Mouse (Mus musculus) ES-E14 (cell line): ENCODE results near the gene Uts2. TPM values are rescaled to one million over a fixed set of nuclear protein-coding genes. Genes with fewer than 3 reads are reported as not detected.

Source experiments
- DNase-seq: peaks from one replicate; pipeline ENCODE4 v3.0.0-alpha.2; 2013; ENCODE audit warnings: low read depth, low spot score
- H3K27ac ChIP-seq: 2 replicates; pipeline ENCODE4 v1.5.1; 2012; ENCODE audit warnings: low read depth, mild to moderate bottlenecking, low read length, moderate library complexity, mixed read lengths; ENCODE audit not compliant: poor library complexity, insufficient read depth, severe bottlenecking
- H3K36me3 ChIP-seq: 2 replicates; pipeline ENCODE4 v1.6.1; 2012; ENCODE audit warnings: mild to moderate bottlenecking, low read length, moderate library complexity, mixed read lengths; ENCODE audit not compliant: control insufficient read depth, poor library complexity, insufficient read depth, severe bottlenecking
- H3K4me1 ChIP-seq, 2 experiments: fragments of 150-350 bp in 1 of 2; sonication (generic) in 1 of 2; 2 replicates each; pipeline ENCODE4 v1.6.1; 2012; ENCODE audit warnings: low read length in 2 of 2, mild to moderate bottlenecking in 1 of 2, mixed read lengths in 1 of 2; ENCODE audit not compliant: control insufficient read depth in 2 of 2, insufficient read depth in 2 of 2, poor library complexity in 1 of 2
- H3K4me3 ChIP-seq, 2 experiments: fragments of 150-350 bp in 1 of 2; sonication (generic) in 1 of 2; 2 replicates each; pipeline ENCODE4 v1.5.1; 2012; ENCODE audit warnings: low read length in 2 of 2, low read depth in 1 of 2, mild to moderate bottlenecking in 1 of 2, mixed read lengths in 1 of 2; ENCODE audit not compliant: insufficient read depth in 1 of 2, poor library complexity in 1 of 2, severe bottlenecking in 1 of 2
- H3K9ac ChIP-seq: 2 replicates; pipeline ENCODE4 v1.6.1; 2012; ENCODE audit warnings: low read depth, mild to moderate bottlenecking, low read length, mixed read lengths; ENCODE audit not compliant: poor library complexity, insufficient read depth, severe bottlenecking
- H3K9me3 ChIP-seq: fragments of 150-350 bp; sonication (generic); 2 replicates; pipeline ENCODE4 v1.6.1; 2012; ENCODE audit warnings: low read depth, mild to moderate bottlenecking, low read length; ENCODE audit not compliant: control insufficient read depth, insufficient read depth
- CHD2 ChIP-seq: IDR thresholded peaks from 2 replicates; pipeline ENCODE4 v1.6.1; 2014; ENCODE audit warnings: mild to moderate bottlenecking, low read depth, low read length, inconsistent platforms
- HCFC1 ChIP-seq: IDR thresholded peaks from 2 replicates; pipeline ENCODE4 v1.6.1; 2012; ENCODE audit warnings: low read length, inconsistent platforms, borderline replicate concordance; ENCODE audit not compliant: insufficient read depth
- MAFK ChIP-seq: IDR thresholded peaks from 2 replicates; pipeline ENCODE4 v1.6.1; 2014; ENCODE audit warnings: mild to moderate bottlenecking, low read depth, low read length, inconsistent platforms; ENCODE audit not compliant: insufficient read depth
- ZC3H11A ChIP-seq: IDR thresholded peaks from 2 replicates; pipeline ENCODE4 v1.6.1; 2012; ENCODE audit warnings: low read depth, mild to moderate bottlenecking, inconsistent platforms, low read length, borderline replicate concordance
- ZNF384 ChIP-seq: IDR thresholded peaks from 2 replicates; pipeline ENCODE4 v1.6.1; 2012; ENCODE audit warnings: low read depth, low read length, inconsistent platforms
- in situ Hi-C, 2 experiments: fragments of 600-800 bp; cut with MboI; formaldehyde crosslinking; loops; one replicate each; pipeline ENCODE4 v1.15.1; 2025; ENCODE audit warnings: low sequenced_read_pairs in 2 of 2, inconsistent platforms in 1 of 2; ENCODE audit not compliant: unreplicated experiment in 2 of 2
- total RNA-seq: library from RNA; depleted of rRNA; stranded (reverse); fragments of 300-350 nt; gene quantifications from 2 replicates; pipeline ENCODE4 v1.2.3, GENCODE M21; 2012

Gene Uts2
- total RNA-seq, 1 experiment: not detected

GRCm38 (mm10) chr4:151043281-151043680, 46.4 kb downstream of the Uts2 start:
- DNase-seq: no peak
- H3K9me3 ChIP-seq: no peaks in the 10 kb centered on the region
- H3K4me1 ChIP-seq: peaks cover 3% of the 10 kb centered on the region in 2 experiments; a peak in 2 of 4 replicates
- in situ Hi-C loops: no loop called here
- no peak overlapping the region for H3K4me3 ChIP-seq
- H3K36me3 ChIP-seq: peaks cover 2% of the 10 kb centered on the region; the same call in 1 of the 2 replicates
- no peak for TF ChIP-seq ZC3H11A
- TF ChIP-seq ZNF384: no peak
- no peak for TF ChIP-seq CHD2
- no peak for TF ChIP-seq HCFC1
- no peak for TF ChIP-seq MAFK
- H3K27ac ChIP-seq: no peak overlapping the region
- no peak overlapping the region for H3K9ac ChIP-seq

GRCm38 (mm10) chr4:151044037-151044943, 47.4 kb downstream of the Uts2 start, which contains the start of gene Per3:
Gene Per3 (minus strand): TSS chr4:151044665.
- TF ChIP-seq MAFK (no peak), ZNF384 (no peak), HCFC1 (no peak), CHD2 (no peak), ZC3H11A (no peak)
- peak within 1 kb of the TSS; percentile 77 for H3K9ac ChIP-seq
- H3K36me3 ChIP-seq: peaks cover 2% of the 10 kb centered on the region; the same call in 1 of the 2 replicates
- H3K4me3 ChIP-seq: peak within 1 kb of the TSS; percentile 73 to 95
- DNase-seq: peak; percentile 86
- no peak within 1 kb of the TSS for H3K27ac ChIP-seq
- in situ Hi-C loops: no loop called here
- no peaks in the 10 kb centered on the region for H3K9me3 ChIP-seq
- H3K4me1 ChIP-seq: peaks cover 3% of the 10 kb centered on the region in 2 experiments; a peak in 2 of 4 replicates

GRCm38 (mm10) chr4:151044944-151045570, 48.2 kb downstream of the Uts2 start:
- H3K27ac ChIP-seq: no peak overlapping the region
- no peaks in the 10 kb centered on the region for H3K9me3 ChIP-seq
- peaks cover 3% of the 10 kb centered on the region in 2 experiments; a peak in 2 of 4 replicates for H3K4me1 ChIP-seq
- H3K9ac ChIP-seq: peak overlapping the region; percentile 26; the same call in 1 of the 2 replicates
- H3K36me3 ChIP-seq: peaks cover 2% of the 10 kb centered on the region; the same call in 1 of the 2 replicates
- H3K4me3 ChIP-seq: peak overlapping the region; percentile 65 to 73
- TF ChIP-seq CHD2 (no peak), ZNF384 (no peak), MAFK (no peak), ZC3H11A (no peak), HCFC1 (no peak)
- in situ Hi-C loops: no loop called here
- no peak for DNase-seq

GRCm38 (mm10) chr4:151046524-151046923, 49.6 kb downstream of the Uts2 start:
- no peak overlapping the region for H3K27ac ChIP-seq
- TF ChIP-seq ZC3H11A: no peak
- TF ChIP-seq MAFK: no peak
- TF ChIP-seq ZNF384: no peak
- no peak for TF ChIP-seq CHD2
- TF ChIP-seq HCFC1: no peak
- H3K36me3 ChIP-seq: peaks cover 6% of the 10 kb centered on the region; the same call in 1 of the 2 replicates
- H3K4me3 ChIP-seq: no peak overlapping the region
- H3K9me3 ChIP-seq: no peaks in the 10 kb centered on the region
- in situ Hi-C loops: no loop called here
- no peak for DNase-seq
- no peak overlapping the region for H3K9ac ChIP-seq
- peaks cover 3% of the 10 kb centered on the region in 2 experiments; a peak in 2 of 4 replicates for H3K4me1 ChIP-seq
